Mouse (Mus musculus) kidney, adult 9 months (tissue): ENCODE results near the gene Olfm2.
A peak's percentile ranks its signal among the peaks of the same experiment; 100 is the strongest.
"Not testable (repeated sequence)": the region's sequence is repeated elsewhere in the genome, so short reads cannot be mapped to it uniquely, and the experiment has no call there.

ENCODE experiments used
- DNase-seq: peaks from one replicate; pipeline ENCODE4 v3.0.0; 2022

Olfm2 gene

GRCm38 (mm10) chr9:20651602-20652259 lies 94.4 kb downstream of the Olfm2 start, which contains the start of gene Pin1:
Gene Pin1 (plus strand): TSS chr9:20652095.
- peak; percentile 100 for DNase-seq

GRCm38 (mm10) chr9:20645121-20645520 lies 101.0 kb downstream of the Olfm2 start:
- DNase-seq, result peak; percentile 27

DNA sequence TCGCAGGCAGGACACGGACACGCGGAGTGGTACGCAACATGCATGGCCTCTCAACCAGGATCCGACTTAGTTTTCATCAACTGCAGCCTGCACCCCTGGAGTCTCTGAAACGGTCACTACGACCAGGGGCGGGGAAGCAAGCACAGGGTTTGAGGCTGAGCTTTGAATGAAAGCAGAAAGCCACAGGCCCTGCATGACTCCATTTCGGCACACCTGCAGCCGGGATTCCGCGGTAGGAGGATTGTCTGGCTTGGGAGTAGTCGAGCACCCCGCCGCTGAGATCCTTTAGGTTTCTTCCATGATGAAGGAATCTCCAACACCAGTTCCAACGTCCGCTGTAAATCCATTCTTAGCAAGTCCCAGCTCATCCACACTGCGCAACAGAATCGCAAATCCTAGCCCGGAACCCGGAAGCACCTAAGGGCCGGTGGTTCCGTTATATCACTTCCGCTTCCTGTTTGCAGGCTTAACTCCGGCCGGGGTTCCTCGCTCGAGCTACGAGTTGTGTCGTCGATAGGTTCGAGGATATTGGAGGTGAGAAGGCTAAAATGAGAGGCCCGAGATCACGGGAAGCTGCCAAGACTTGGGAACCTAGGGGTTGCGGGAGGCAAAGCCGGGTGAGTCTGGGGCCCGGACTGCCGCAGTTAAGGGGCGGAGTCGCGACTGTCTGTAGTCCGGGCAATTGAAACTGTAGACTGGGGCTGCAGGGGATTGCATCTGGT lies 101.6 kb downstream of the Olfm2 start, which contains the start of gene Fbxl12:
Gene Fbxl12 (minus strand): TSS at position 408 of the 722 bp plus-strand sequence.
- DNase-seq, result peak; percentile 83

GRCm38 (mm10) chr9:20643781-20644180 lies 102.4 kb downstream of the Olfm2 start:
- no peak for DNase-seq

- DNase-seq, result peak; percentile 90
These were observed 103.2 kb downstream of the Olfm2 start for GRCm38 (mm10) chr9:20642896-20643466.

DNA sequence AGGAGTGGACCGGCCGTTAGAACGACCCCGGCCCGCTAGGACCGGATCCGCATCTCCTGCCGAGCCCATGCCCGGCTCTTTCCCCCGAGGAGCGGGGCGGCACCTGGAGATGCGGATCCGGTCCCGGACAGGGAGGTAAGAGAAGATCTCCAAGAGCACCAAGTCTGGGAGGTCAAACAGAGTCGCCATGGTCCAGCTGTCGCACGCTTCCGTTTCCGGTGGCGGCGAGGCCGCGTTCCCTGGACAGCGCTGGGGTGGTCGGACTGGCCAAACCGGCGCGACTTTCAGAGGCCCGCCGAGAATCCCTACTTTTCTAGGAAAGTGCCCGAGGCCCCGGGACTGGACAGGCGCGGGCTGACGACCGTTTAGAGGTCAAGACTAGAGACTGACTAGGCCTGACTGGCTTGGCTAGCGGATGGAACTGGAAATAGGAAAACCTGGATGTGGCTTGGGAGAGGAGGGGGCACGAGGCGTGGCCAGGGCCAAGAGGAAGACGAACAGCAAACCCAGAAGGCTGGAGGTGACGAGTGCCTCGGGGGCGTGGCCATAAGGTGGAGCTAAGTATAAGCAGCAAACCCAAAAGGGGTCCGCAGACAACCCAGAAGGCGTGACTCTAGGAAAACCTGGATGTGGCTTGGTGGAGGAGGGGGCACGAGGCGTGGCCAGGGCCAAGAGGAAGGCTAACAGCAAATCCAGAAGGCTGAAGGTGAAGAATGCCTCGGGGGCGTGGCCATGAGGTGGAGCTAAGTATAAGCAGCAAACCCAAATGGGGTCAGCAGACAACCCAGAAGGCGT lies 103.9 kb downstream of the Olfm2 start, which contains the start of gene Ubl5:
Gene Ubl5 (plus strand): TSS at position 778 of the 795 bp plus-strand sequence.
- DNase-seq, result peak; percentile 80

DNA sequence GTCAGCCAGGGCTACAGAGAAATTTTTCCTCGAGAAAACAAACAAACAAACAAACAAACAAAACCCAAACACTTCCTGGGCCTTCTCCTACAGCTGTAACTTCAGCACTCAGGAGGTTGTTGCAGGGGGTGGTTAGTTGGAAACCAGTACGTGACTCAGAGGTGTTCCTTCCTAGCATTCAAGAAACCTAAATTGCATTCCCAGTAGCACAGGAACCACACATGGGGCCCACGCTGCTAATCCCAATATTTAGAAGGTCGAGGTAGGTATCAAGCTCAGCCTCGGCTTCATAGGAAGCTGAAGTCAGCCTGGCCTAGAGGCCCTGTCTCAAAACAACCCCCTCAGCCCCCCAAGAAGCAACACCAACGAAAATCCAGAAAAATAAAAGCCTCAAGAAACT lies 104.6 kb downstream of the Olfm2 start:
- DNase-seq, result no peak

DNA sequence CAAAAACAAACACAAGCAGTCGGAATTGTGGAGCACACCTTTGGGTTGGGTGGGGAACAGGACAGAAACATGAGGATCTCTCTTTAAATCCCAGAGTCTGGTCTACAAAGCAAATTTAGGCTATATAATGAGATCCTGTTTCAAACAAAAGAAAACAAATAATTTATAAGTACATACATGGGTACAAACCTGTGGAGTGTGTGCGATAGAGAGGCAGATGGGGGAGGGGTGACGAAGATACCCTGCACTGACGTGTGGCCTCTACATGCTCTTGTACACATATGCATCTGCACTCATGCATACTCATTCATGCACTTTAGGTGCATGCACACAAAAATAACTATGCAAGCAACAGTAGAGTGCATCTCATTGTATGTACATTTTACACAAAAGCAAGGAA lies 106.7 kb downstream of the Olfm2 start:
- no peak for DNase-seq

DNA sequence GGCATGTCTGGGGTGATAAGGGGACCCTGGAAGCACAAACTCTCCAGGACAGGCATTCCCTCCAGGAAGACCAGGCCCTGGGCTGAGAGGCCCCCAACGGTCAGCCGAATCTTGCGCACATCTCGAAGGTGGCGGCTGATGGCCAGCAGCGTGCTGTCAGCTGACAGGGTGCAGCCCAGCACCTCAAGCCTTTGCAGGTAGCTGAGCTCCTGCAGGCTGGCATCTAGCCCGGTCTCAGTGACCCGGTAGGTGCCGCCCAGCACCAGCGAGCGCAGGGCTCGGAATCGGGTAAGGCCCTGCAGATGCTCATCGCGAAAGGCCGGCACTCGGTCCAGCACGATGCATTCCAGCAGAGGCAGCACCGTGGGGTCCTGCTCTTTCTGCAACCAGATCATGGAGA lies 107.6 kb downstream of the Olfm2 start:
- no peak for DNase-seq

GRCm38 (mm10) chr9:20636790-20637189 lies 109.4 kb downstream of the Olfm2 start:
- no peak for DNase-seq

- DNase-seq, result no peak
These were observed 109.9 kb downstream of the Olfm2 start for GRCm38 (mm10) chr9:20636256-20636655.

DNA sequence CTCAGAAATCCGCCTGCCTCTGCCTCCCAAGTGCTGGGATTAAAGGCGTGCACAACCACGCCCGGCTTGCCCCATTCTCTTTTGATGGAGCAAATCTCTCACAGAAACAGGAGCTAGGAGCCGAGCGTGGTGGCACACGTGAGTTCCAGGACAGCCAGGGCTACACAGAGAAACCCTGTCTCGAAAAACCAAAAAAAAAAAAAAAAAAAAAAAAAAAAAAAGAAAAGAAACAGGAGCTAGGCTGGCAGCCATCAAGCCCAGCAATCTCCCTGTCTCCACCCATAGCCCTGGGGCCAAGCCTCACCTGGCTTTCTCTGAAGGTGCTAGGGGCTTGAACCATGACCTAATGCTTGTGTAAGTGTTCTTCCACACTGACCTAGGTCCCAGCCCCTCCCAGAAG lies 110.5 kb downstream of the Olfm2 start:
- not testable (repeated sequence) for DNase-seq

DNA sequence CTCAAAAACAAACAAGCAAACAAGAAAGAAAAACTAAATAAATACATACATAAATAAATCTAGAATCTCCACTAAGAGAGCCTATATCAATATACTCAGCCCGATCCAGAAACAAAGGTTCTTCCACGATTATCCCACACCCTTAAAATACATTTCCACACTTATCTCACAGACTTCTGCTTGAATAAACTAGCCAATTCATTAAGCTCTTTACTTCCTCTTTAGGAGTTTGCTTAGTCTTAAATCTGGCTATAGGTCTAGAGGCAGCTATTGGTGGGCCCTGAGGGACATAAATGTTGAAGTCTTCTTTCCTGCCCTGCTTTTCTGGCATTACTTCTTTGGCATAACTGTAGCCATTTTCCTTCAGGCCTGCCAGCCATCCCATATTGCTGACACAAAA lies 114.8 kb downstream of the Olfm2 start:
- DNase-seq, result no peak
